Mouse (Mus musculus): ENCODE measurements around the gene Pard3b.

The Pard3b gene

GRCm38 (mm10) chr1:62412988-62413387 is 774.4 kb downstream of the Pard3b start:
- no peak for DNase-seq

GRCm38 (mm10) chr1:62414521-62414920 is 775.9 kb downstream of the Pard3b start:
- no peak for DNase-seq

GRCm38 (mm10) chr1:62416627-62417374 is 778.2 kb downstream of the Pard3b start:
- no peak for DNase-seq

GRCm38 (mm10) chr1:62422896-62423650 is 784.4 kb downstream of the Pard3b start:
- no peak for DNase-seq

GRCm38 (mm10) chr1:62425369-62425768 is 786.7 kb downstream of the Pard3b start:
- DNase-seq = no peak

- no peak for DNase-seq
Measured at GRCm38 (mm10) chr1:62428736-62429135, 790.1 kb downstream of the Pard3b start.

GRCm38 (mm10) chr1:62429333-62430182 is 790.9 kb downstream of the Pard3b start:
- DNase-seq = no peak

- no peak for DNase-seq
Measured at GRCm38 (mm10) chr1:62431054-62431453, 792.4 kb downstream of the Pard3b start.

GRCm38 (mm10) chr1:62433891-62434290 is 795.3 kb downstream of the Pard3b start:
- DNase-seq = no peak

- no peak for DNase-seq
Measured at GRCm38 (mm10) chr1:62435844-62436243, 797.2 kb downstream of the Pard3b start.

GRCm38 (mm10) chr1:62436304-62436703 is 797.7 kb downstream of the Pard3b start:
- DNase-seq = no peak

GRCm38 (mm10) chr1:62437493-62437892 is 798.9 kb downstream of the Pard3b start:
- DNase-seq = no peak

- no peak for DNase-seq
Measured at GRCm38 (mm10) chr1:62444406-62444805, 805.8 kb downstream of the Pard3b start.

- no peak for DNase-seq
Measured at GRCm38 (mm10) chr1:62446818-62447217, 808.2 kb downstream of the Pard3b start.

GRCm38 (mm10) chr1:62449193-62449875 is 810.7 kb downstream of the Pard3b start:
- DNase-seq = no peak

- no peak for DNase-seq
Measured at GRCm38 (mm10) chr1:62465536-62465935, 826.9 kb downstream of the Pard3b start.

- no peak for DNase-seq
Measured at GRCm38 (mm10) chr1:62466544-62466943, 827.9 kb downstream of the Pard3b start.

- no peak for DNase-seq
Measured at GRCm38 (mm10) chr1:62483059-62483458, 844.4 kb downstream of the Pard3b start.

GRCm38 (mm10) chr1:62488871-62489270 is 850.2 kb downstream of the Pard3b start:
- no peak for DNase-seq

GRCm38 (mm10) chr1:62499146-62499545 is 860.5 kb downstream of the Pard3b start:
- no peak for DNase-seq

GRCm38 (mm10) chr1:62510501-62510900 is 871.9 kb downstream of the Pard3b start:
- DNase-seq = no peak

- no peak for DNase-seq
Measured at GRCm38 (mm10) chr1:62511681-62512080, 873.1 kb downstream of the Pard3b start.
